Mouse (Mus musculus) limb, embryonic 10.5 days (tissue): Measurements from ENCODE around the gene Prdx6b. TPM values are rescaled to one million over a fixed set of nuclear protein-coding genes. Genes with fewer than 3 reads are reported as not detected.

Experiments
- DNase-seq: peaks from one replicate; pipeline ENCODE4 v3.0.0-alpha.2; 2017; ENCODE audit warnings: low spot score
- H3K27ac ChIP-seq: fragments of 300-500 bp; sonication (generic); 2 replicates; pipeline ENCODE4 v1.5.1; 2016; ENCODE audit warnings: mild to moderate bottlenecking
- H3K27me3 ChIP-seq: fragments of 300-500 bp; sonication (generic); 2 replicates; pipeline ENCODE4 v1.6.1; 2016; ENCODE audit warnings: low read depth, mild to moderate bottlenecking; ENCODE audit not compliant: poor library complexity, severe bottlenecking
- H3K36me3 ChIP-seq: fragments of 300-500 bp; sonication (generic); 2 replicates; pipeline ENCODE4 v1.6.1; 2016; ENCODE audit warnings: mild to moderate bottlenecking, moderate library complexity
- H3K4me1 ChIP-seq: fragments of 300-500 bp; sonication (generic); 2 replicates; pipeline ENCODE4 v1.6.1; 2016
- H3K4me3 ChIP-seq: fragments of 300-500 bp; sonication (generic); 2 replicates; pipeline ENCODE4 v1.5.1; 2016; ENCODE audit warnings: mild to moderate bottlenecking, moderate library complexity
- H3K9me3 ChIP-seq: fragments of 300-500 bp; sonication (generic); replicated peaks from 2 replicates; pipeline ENCODE4 v1.6.1; 2016; ENCODE audit warnings: mild to moderate bottlenecking
- WGBS: fragments of 180-500 bp; shearing (Covaris S2); methylation state at CpG from one replicate; pipeline ENCODE4 v1.1.7; 2016; 5-methylcytosine and 5-hydroxymethylcytosine counted together
- polyA plus RNA-seq: library from polyadenylated mRNA; unstranded; fragments of >200 nt; fragmentation: Nextera tagmentation; extraction: Ambion mirVana; gene quantifications from 2 replicates; pipeline ENCODE4 v1.2.1, GENCODE M21; 2016

The Prdx6b gene
- polyA plus RNA-seq, result not detected in 2 replicates

DNA sequence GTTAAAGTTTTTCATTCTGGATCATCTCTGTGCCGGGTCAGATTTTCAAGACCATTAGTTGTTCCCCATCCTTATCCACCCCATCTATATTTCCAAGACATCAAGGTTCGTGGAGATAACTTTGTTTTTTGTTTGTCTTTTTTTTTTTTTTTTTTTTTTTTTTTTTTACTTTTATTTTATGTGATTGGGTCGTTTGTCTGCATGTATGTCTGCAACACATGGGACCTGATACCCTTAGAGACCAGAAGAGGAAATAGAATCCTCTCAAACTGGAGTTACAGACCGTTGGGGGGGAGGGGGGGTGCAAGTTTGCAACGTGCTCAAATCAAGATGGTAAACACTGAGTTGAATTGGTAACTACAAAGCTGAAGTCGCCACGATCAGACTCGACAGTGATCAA, at the start of gene Prdx6b:
TSS of gene Prdx6b (plus strand) at position 301 of the 400 bp plus-strand sequence.
- DNase-seq, result no peak
- no peak within 1 kb of the TSS for H3K4me3 ChIP-seq
- no peak within 1 kb of the TSS for H3K27ac ChIP-seq
- no peaks in the 10 kb centered on the region for H3K9me3 ChIP-seq
- H3K36me3 ChIP-seq, result no peaks in the 10 kb centered on the region
- H3K27me3 ChIP-seq, result no peaks in the 10 kb centered on the region
- H3K4me1 ChIP-seq, result no peaks in the 10 kb centered on the region
- 85% methylated on average over 8 of the region's 8 CpGs for WGBS

DNA sequence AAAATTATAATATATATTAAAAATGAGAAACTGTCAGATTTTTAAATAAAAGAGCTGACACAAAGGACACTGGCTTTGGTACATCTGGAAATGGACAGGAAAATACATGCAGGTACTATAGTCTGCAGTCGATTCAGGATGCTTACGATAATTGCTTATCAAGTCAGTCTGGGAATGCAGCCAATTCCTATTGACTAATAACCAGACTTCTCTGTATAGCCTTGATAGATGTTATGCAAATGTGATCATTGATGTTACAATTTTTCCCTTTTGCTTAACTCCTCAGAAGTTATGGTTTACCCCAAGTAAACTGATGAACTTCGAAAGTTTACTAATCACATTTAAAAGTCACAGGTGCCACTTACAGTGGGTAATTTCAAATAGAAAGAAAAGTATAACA, 44.8 kb upstream of the Prdx6b start:
- peaks cover 3% of the 10 kb centered on the region for H3K4me1 ChIP-seq
- H3K9me3 ChIP-seq, result no peaks in the 10 kb centered on the region
- H3K4me3 ChIP-seq, result no peak overlapping the region
- WGBS, result 94% methylated on average over 3 of the region's 3 CpGs
- H3K36me3 ChIP-seq, result no peaks in the 10 kb centered on the region
- DNase-seq, result no peak
- no peak overlapping the region for H3K27ac ChIP-seq
- no peaks in the 10 kb centered on the region for H3K27me3 ChIP-seq

DNA sequence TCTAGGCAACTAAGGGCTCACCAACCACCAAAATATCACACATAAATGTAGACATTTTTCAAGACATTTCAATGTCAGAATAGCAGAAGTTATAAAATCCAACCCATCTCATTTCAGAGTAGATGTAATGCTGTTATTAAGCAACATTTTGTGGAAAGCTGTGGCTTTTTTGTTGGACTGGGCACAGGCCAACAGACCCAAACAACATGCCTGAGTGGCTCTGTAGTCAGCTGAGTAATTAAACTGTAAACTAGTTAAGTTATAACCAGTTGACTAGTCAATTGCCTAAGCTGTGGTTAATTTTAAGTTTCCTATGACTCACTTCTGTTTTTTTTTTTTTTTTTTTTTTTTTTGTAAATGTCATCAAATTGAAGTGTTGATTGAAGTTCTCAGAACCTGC, 44.4 kb upstream of the Prdx6b start:
- Histone ChIP-seq H3K4me1 (peaks cover 3% of the 10 kb centered on the region), H3K9me3 (no peaks in the 10 kb centered on the region), H3K36me3 (no peaks in the 10 kb centered on the region), H3K4me3 (no peak overlapping the region), H3K27me3 (no peaks in the 10 kb centered on the region), H3K27ac (no peak overlapping the region)
- no peak for DNase-seq

DNA sequence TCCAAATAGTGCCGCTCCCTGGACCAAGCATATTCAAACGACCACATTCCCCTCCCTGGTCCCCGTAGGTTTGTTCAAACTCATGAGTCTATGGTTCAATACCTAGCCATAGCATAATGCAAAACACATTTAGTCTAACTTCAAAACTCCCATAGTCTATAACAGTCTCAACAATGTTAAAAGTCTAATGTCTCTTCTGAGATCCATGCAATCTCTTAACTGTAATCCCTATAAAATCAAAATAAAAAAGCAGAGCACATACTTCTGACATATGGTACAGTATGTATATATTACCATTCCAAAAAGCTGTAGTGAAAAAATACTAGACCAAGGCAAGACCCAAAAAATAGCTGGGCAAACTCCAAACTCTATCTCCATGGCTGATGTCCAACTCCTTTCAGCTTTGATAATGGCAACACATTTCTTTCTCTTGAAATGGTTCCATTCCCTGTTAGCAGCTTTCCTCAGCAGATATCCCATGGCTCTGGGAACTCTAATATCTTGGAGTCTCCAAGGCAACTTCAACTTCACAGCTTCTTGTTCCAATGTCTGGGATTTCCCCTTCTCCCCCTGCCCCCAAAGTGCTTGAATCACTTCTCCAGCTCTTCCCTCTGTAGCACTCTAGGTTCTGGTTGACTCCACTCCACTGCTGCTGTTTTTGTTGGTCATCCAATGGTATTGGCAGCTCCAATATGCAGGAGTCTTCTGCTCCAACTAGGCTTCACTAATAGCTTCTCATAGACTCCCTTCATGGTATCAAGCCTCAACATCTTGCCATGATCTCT, 32.2 kb upstream of the Prdx6b start:
- no peaks in the 10 kb centered on the region for H3K36me3 ChIP-seq
- no peaks in the 10 kb centered on the region for H3K9me3 ChIP-seq
- H3K4me1 ChIP-seq, result no peaks in the 10 kb centered on the region
- DNase-seq, result no peak
- no peaks in the 10 kb centered on the region for H3K27me3 ChIP-seq
- no peak overlapping the region for H3K27ac ChIP-seq
- no peak overlapping the region for H3K4me3 ChIP-seq
- 94% methylated on average over 3 of the region's 3 CpGs for WGBS

DNA sequence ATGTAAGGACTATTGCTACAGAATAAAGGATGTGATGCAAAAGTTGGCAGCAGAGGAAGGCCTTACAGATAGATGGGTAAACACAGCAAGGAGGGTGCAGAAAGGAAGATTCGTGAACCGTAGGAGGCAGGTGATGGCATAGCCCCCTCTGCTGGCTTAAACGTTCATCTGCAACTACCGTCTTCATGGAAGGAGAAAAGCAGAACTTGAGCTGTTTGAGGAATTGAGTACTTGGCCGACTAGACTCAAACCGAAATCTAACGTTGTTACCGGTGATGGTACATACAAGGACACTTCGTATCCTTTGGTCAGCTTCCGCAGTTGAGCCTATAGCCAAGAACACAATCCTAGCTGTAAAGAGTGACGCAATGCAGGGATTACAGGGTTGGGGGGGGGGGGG, 25.4 kb upstream of the Prdx6b start:
- H3K27me3 ChIP-seq, result no peaks in the 10 kb centered on the region
- no peaks in the 10 kb centered on the region for H3K9me3 ChIP-seq
- H3K36me3 ChIP-seq, result no peaks in the 10 kb centered on the region
- 26% methylated on average over 11 of the region's 11 CpGs for WGBS
- no peak overlapping the region for H3K27ac ChIP-seq
- no peaks in the 10 kb centered on the region for H3K4me1 ChIP-seq
- DNase-seq, result peak; percentile 66
- H3K4me3 ChIP-seq, result no peak overlapping the region

DNA sequence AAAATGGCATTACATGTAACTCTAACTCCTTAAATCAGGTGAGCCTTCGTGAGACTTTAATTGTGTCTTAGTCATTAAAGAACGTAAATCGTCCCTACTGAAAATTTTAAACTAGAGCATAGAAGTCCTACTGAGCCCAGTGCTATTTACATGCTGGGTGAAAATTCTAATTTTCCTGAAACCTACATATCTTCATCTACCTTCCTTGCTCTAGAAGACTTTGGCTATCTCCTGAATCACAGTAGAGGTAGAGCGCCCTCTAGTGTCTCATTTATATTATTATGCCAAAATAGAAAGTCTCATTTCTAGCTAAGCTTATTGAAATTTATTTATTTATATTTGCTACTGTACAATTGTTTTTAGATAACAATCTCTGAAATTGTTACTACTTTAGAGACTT, 24.2 kb upstream of the Prdx6b start:
- WGBS, result 54% methylated on average over 4 of the region's 4 CpGs
- Histone ChIP-seq H3K27me3 (no peaks in the 10 kb centered on the region), H3K9me3 (no peaks in the 10 kb centered on the region), H3K36me3 (no peaks in the 10 kb centered on the region), H3K4me3 (no peak overlapping the region), H3K4me1 (no peaks in the 10 kb centered on the region), H3K27ac (no peak overlapping the region)
- no peak for DNase-seq

DNA sequence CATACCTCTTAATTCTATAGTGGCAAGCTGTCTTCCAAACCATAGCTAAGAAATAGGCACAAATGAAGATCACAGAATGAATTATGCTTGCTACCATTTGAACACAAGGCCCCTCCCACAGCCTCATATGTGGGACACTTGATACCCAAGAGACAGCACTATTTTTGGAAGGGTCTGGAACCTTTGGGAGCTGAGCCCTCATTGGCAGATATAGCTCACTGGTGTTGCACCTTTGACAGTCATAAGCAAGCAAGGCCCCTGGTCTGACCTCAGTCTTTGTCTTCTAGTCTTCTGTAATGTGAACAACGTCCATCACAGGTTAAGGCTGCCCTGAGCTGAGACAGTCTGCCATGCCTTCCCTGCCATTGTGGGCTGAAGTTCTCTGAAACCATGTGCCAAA, 20.8 kb upstream of the Prdx6b start:
- no peak overlapping the region for H3K4me3 ChIP-seq

DNA sequence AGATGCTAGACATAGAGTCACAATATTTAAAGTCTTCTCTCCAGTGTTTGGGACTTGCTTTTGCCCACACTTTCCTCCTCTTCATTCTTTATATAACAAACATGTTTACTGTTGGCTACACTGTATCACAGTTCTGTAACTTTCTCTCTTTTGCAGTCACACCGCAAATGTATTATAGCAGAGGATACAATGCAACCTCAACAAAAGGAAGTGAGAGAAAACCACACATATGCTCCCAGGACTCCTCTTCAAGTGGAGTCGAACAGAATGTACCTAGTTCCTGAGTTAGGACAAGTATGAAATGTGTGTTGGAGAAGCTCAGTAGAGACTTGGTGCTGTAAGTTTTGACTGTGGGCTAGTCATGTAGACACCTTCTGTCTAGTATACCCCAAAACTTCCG, 19.2 kb upstream of the Prdx6b start:
- Histone ChIP-seq H3K4me1 (no peaks in the 10 kb centered on the region), H3K27me3 (no peaks in the 10 kb centered on the region), H3K27ac (no peak overlapping the region), H3K36me3 (no peaks in the 10 kb centered on the region), H3K4me3 (no peak overlapping the region), H3K9me3 (no peaks in the 10 kb centered on the region)
- WGBS, result 92% methylated on average over 3 of the region's 3 CpGs
- DNase-seq, result no peak

More for the DNA sequence above, 20.8 kb upstream of the Prdx6b start:
- Histone ChIP-seq H3K36me3 (no peaks in the 10 kb centered on the region), H3K9me3 (no peaks in the 10 kb centered on the region), H3K4me1 (no peaks in the 10 kb centered on the region), H3K27me3 (no peaks in the 10 kb centered on the region), H3K27ac (no peak overlapping the region)
- DNase-seq, result no peak
- 86% methylated on average over 1 of the region's 1 CpGs for WGBS

DNA sequence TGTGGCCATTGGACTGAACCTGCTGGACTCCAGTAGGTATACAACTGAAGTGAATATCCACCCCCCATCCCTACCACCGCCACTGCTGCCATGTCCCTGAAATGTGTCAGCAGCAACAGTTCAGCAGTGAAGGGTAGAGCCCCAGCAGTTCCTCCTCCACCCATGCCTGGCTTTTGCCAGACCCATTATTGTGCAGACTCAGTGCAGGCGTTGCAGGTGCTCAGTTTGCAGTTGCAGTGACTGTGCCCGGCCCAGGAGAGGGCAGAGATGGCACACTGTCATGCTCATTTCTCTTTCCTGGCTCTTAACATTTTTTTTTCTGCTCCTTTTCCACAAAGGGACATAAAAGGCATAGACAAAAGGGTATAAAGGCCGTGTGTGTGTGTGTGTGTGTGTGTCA, 18.5 kb upstream of the Prdx6b start:
- WGBS, result 75% methylated on average over 4 of the region's 4 CpGs
- Histone ChIP-seq H3K36me3 (no peaks in the 10 kb centered on the region), H3K4me3 (no peak overlapping the region), H3K27me3 (no peaks in the 10 kb centered on the region), H3K9me3 (no peaks in the 10 kb centered on the region), H3K27ac (no peak overlapping the region), H3K4me1 (no peaks in the 10 kb centered on the region)
- no peak for DNase-seq

DNA sequence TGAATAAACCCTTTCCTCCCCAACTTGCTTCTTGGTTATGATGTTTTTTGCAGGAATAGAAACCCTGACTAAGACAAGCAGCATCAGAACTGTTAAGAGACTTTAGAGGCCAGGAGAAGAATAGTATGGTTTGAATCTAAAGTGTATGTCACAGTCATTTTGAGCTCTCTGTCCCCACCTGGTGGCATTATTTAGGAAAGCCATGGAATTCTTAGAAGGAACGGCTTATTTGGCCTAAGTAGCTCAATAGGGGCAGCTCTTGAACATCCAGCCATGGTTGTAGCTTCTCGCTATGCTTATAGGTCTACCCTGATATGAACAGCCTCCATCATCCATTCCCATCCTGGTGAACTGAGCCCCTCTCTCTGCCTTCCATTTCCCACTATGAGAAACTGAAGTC, 17.1 kb upstream of the Prdx6b start:
- WGBS, result 42% methylated on average over 2 of the region's 2 CpGs

DNA sequence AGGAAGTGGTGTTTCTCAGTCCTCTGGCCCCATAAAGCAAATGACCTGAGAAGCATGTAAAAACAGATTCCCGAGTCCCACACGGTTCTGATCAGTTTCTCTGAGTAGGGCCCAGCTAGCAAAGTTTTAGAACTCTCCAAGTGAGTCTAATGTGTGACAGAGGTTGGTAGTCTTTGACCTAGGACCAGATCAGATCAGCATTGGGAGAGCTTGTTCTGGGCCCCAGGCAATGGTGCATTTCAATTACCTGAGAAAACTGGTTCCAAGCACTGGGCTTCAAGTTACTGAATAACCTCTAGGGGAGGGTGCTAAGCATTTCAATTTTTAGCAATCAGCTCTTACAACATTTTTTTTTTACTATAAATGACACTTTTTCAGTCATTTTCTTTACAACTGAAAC, 10.1 kb upstream of the Prdx6b start:
- no peaks in the 10 kb centered on the region for H3K9me3 ChIP-seq
- no peak overlapping the region for H3K4me3 ChIP-seq
- H3K27ac ChIP-seq, result no peak overlapping the region
- no peaks in the 10 kb centered on the region for H3K27me3 ChIP-seq
- H3K36me3 ChIP-seq, result no peaks in the 10 kb centered on the region
- H3K4me1 ChIP-seq, result no peaks in the 10 kb centered on the region
- WGBS, result 82% methylated on average over 2 of the region's 2 CpGs
- DNase-seq, result no peak

More for the DNA sequence above, 17.1 kb upstream of the Prdx6b start:
- DNase-seq, result no peak
- Histone ChIP-seq H3K9me3 (no peaks in the 10 kb centered on the region), H3K27ac (no peak overlapping the region), H3K27me3 (no peaks in the 10 kb centered on the region), H3K4me3 (no peak overlapping the region), H3K4me1 (no peaks in the 10 kb centered on the region), H3K36me3 (no peaks in the 10 kb centered on the region)

DNA sequence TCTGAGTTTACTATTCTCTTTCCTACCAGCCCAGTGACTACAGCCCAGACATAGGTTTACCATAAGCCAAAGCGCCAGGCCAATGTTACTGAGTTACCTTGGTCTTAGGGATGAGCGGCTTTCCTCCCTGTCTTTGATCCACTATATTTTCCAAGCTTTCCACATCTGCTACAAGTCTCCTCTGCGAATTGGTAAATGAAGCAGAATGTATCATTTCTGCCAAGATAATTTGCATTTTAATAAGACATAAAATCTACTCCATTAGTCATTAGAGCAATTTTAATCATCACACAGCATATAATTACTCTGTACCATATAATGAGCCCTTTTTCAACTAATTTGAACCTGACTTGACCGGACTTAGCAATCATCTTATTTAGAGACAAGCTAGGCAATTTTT, 5.9 kb upstream of the Prdx6b start:
- H3K4me3 ChIP-seq, result no peak overlapping the region
- DNase-seq, result no peak
- no peaks in the 10 kb centered on the region for H3K9me3 ChIP-seq
- H3K27me3 ChIP-seq, result no peaks in the 10 kb centered on the region
- no peak overlapping the region for H3K27ac ChIP-seq
- no peaks in the 10 kb centered on the region for H3K4me1 ChIP-seq
- no peaks in the 10 kb centered on the region for H3K36me3 ChIP-seq
- 88% methylated on average over 4 of the region's 4 CpGs for WGBS

DNA sequence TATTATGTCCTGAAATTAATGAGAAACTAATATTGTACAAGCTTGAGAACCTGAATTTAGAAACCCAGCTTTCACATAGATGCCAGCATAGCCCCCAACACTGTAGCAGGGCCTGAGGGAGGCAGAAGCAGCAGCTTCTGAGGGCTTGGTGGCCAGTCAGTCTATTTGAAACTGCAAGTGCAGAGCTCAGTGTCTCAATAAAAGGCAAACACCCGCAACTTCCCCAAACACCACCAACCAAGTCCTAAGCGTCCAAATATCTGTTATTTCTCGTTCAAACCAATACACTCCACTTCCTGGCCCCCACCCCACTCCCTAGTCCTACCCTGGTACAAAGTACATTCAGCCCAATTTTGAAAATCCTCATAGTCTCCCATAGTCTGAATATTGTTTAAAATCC, 6.1 kb downstream of the Prdx6b start:
- WGBS, result 74% methylated on average over 3 of the region's 3 CpGs

DNA sequence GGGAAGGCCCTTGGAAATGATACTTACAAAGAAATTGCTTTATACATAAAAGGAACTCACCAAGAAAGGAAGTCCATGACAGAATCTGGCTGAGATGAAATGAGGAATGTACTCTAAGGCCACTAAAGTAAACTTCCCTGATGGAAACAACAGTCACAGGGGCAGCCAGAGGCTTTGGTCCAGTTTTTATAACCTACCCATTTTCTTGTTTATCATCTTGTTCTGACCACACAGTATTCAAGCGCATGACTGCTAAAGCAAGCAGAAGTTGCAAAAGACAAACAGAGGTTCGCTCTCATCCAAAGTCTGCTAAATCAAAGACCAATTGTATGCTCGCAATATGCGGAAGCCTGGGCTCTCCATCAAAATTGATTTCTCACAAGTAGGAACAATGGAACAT, 8.5 kb downstream of the Prdx6b start:
- Histone ChIP-seq H3K4me1 (no peaks in the 10 kb centered on the region), H3K27ac (no peak overlapping the region), H3K9me3 (no peaks in the 10 kb centered on the region), H3K36me3 (no peaks in the 10 kb centered on the region), H3K27me3 (no peaks in the 10 kb centered on the region), H3K4me3 (no peak overlapping the region)
- DNase-seq, result no peak
- WGBS, result 90% methylated on average over 4 of the region's 4 CpGs

More for the DNA sequence above, 6.1 kb downstream of the Prdx6b start:
- no peak overlapping the region for H3K27ac ChIP-seq
- no peak for DNase-seq
- no peaks in the 10 kb centered on the region for H3K4me1 ChIP-seq
- no peaks in the 10 kb centered on the region for H3K36me3 ChIP-seq
- no peak overlapping the region for H3K4me3 ChIP-seq
- no peaks in the 10 kb centered on the region for H3K27me3 ChIP-seq
- H3K9me3 ChIP-seq, result no peaks in the 10 kb centered on the region
